Mouse (Mus musculus) thymus, postnatal 0 days (tissue): ENCODE results near the gene Ddx46. TPM values are rescaled to one million over a fixed set of nuclear protein-coding genes. Genes with fewer than 3 reads are reported as not detected.
A peak's percentile ranks its signal among the peaks of the same experiment; 100 is the strongest.
"Not testable (repeated sequence)": the region's sequence is repeated elsewhere in the genome, so short reads cannot be mapped to it uniquely, and the experiment has no call there.

ENCODE experiments used
- DNase-seq: peaks from one replicate; pipeline ENCODE4 v3.0.0-alpha.2; 2015; ENCODE audit warnings: low spot score
- polyA plus RNA-seq: library from polyadenylated mRNA; unstranded; fragments of >200 nt; fragmentation: Nextera tagmentation; extraction: Ambion mirVana; gene quantifications from 2 replicates; pipeline ENCODE4 v1.2.1, GENCODE M21; 2015

The Ddx46 gene
- polyA plus RNA-seq, 1 experiment from 2014 or later = 39.1 TPM

DNA sequence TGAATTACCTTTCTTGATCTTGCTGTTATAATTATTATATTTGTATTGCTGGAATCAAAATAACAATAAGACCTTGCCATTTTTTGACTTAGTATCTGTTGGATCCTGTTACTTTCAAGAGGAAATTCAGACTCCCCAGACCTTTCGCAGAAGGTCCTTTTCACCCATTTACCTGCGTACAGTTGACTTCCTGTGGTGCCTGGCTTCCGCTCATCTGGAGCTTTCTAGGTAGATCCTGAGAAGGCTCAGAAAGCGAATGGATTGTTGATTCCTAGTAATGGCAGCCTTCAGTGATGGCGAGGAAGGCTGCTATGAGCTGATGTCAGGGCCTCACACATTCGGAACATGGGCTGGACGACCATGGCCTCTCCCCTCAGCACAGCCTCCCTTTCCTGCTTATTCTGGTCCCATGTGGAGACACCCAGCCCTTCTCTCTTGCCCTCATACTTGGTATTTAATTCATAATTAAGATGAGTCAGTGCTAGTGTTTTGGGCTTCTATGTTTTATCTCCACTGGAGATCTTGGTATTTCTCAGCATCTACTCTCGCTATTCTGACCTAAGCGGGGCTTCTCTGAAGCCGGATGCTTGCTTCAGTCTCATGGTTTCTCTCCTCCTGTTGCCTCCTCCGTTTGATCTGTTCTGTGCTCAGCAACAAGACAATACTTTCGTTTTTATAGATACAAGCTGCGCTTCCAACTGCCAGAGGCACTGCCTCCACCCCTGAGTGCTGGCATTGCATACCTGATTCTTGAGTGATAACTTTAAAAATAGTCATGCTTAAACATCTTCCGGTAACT is 1.6 kb downstream of the Ddx46 start:
- no peak for DNase-seq

DNA sequence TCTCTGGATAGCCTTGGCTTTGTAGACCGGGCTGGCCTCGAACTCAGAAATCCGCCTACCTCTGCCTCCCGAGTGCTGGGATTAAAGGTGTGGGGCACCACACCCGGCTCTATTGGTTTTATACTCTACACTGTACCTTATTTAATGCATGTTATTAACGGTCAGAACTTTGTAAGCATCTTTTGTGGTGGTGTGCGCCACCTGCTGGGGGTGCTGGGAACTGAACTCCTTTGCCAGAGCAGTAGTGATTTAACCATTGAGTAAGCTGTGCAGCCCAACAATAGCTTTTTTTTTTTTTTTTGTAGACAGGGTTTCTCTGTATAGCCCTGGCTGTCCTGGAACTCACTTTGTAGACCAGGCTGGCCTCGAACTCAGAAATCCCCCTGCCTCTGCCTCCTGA is 5.7 kb downstream of the Ddx46 start:
- peak; percentile 68 for DNase-seq

DNA sequence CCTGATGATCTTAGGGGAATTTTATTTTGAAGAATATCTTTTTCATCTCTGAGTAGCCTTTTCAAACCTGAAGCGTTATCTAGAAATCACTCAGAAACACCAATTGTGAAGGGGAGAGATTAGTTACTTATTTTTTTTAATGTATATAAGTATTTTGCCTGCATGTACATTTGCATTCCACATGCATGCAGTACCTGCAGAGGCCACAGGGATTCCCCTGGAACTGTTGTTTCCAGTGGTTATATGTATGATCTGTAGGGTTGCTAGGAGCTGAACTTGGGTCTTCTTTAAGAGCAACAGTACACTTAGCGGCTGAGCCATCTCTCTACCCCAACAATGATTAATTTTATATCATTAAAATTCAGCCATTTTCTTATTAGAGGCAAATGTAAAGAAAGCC is 9.7 kb downstream of the Ddx46 start:
- peak; percentile 62 for DNase-seq

DNA sequence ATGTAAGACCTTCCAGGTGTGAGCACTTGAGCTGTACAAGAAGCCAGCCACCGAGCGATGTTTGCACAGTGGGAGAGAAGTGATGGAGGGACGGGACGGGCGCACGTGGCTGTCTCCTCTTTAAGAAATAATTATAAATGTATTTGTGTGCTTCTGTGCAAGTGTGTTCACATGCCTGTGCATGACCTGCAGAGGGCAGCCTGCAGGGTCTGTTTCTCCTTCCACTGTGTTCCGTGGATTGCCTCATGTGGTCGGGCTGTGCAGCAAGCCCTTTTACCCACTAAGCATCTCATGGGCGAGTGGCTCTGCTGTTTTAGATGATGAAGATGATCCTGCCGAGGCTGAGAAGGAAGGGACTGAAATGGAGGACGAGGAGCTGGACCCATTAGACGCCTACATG is 15.3 kb downstream of the Ddx46 start:
- DNase-seq = no peak

DNA sequence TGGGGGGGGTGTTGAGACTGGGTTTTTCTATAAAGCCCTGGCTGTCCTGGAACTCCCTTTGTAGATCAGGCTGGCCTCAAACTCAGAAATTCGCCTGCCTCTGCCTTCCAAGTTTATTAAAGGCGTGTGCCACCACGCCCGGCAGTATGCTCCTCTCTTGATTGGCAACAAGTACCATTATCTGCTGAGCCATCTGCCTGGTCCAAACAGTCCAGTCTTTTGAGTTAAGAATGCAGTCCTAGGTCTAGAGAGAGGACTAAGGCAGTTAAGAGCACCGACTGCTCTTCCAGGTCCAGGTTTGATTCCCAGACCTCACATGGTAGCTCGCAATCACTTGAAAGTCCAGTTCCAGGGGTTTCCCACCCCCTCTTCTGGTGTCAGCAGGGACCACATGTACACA is 16.2 kb downstream of the Ddx46 start:
- no peak for DNase-seq

DNA sequence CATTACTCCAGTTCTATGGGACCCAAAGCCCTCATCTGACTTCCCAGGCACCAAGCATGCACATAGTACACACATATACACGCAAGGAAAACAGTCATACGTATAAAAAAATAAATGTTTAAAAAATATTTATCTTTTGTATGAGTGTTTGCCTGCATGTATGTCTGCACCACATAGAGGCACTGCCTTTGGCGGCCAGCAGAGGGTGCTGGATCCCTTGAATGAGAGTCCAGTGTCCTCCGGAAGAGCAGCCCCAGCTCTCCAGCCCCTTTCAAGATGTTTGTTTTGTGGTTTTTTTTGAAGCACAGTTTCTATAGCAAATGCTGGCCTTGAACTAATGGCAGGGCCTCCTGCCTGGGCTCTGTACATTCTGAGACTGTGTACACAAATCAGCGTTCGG is 33.7 kb downstream of the Ddx46 start:
- peak; percentile 46 for DNase-seq

DNA sequence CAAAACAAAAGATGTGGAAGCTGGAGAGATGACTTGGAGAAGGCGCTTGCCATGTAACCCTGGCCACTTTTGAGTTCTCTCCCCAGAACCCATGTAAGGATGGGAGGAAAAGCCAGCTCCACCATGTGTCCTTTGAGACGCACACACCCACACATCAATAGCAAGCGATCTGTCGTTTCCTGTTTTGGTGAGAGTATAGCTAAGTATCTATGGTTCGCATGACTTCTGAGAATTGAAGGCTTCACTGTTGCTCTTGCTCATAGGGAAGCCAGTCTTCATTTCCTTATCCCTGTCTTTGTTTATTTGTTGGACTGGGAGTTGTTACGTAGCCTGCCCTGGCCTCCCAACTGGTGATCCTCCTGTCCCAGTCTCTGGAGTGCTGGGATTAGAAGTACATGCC is 37.9 kb downstream of the Ddx46 start:
- DNase-seq = no peak

DNA sequence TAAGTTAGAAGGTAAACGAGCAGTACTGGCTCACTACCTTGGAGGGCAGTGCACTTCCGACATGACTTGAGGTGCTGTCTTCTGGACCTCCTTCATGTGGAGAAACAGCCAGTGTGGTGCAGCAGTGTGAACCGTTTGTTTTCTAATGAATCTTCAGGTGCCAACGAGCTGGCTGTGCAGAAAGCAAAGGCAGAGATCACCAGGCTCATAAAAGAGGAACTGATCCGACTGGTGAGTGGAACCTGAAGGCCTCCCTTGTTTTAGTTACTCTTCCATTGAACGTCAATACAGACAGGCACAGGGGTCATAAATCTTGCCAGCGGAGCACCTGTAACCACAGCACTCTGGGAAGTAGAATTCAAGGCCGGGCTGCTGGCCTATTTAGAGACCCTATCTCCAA is 42.5 kb downstream of the Ddx46 start:
- DNase-seq = no peak

DNA sequence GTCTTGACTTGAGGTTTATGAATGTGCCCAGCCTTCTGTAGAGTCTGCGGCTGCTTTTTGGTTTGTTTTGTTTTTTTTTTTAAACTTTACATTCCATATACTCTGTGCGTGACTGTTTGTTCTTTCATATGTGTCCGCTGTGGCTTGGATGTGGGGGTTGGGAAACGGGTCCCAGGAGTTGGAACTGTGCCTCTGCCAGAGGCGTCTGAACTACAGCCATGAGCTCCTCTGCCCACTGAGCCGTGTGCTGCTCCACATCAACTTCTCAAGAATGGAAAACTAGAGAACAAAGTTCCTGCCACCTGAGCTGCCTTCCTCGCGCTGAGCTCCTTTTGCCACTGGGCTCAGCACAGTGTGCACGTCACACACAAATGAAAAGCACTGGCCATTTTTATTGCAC is 47.4 kb downstream of the Ddx46 start:
- DNase-seq = no peak

DNA sequence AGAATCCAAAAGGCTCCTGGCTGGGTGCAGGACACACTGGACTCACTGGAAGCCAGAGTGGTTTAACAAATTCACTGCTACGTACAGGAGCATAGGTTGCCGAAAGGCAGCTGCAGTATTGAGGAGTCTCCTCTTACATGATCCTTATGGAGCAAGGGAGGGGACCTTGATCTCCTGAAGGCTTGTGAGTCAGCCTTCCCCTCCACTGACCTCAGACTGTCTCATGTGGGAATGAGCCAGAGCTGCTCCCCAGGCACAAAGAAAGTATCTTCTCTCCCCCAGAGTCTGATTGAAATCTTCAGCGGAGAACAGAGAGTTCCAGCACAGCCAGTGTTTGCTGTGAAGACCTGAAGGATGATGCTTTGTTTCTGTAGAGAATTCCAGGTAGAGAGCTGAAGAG is 48.8 kb downstream of the Ddx46 start:
- no peak for DNase-seq

DNA sequence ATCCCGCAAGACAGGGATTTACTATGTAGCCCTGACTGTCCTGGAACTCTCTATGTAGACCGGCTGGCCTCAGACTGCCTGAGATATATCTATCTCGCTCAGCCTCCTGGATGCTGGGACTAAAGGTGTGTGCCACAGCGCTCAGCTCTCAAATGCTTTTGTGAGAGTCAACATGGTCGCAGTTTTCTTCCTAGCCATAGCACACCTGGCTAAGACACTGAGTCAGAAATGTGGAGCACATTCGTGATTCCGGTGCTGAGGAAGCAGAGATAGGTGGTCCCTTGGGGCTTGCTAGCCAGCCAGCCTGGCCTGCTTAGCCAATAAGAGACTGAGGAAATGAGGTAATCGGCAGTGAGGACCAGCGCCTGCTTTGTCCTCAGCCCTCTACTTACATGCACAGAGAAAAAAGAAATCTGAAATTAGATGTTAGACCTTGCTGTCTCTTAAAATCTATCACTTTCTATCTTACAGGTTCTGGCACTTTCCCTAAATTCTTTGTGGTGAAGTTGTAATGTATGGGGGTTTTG is 51.3 kb downstream of the Ddx46 start:
- no peak for DNase-seq

DNA sequence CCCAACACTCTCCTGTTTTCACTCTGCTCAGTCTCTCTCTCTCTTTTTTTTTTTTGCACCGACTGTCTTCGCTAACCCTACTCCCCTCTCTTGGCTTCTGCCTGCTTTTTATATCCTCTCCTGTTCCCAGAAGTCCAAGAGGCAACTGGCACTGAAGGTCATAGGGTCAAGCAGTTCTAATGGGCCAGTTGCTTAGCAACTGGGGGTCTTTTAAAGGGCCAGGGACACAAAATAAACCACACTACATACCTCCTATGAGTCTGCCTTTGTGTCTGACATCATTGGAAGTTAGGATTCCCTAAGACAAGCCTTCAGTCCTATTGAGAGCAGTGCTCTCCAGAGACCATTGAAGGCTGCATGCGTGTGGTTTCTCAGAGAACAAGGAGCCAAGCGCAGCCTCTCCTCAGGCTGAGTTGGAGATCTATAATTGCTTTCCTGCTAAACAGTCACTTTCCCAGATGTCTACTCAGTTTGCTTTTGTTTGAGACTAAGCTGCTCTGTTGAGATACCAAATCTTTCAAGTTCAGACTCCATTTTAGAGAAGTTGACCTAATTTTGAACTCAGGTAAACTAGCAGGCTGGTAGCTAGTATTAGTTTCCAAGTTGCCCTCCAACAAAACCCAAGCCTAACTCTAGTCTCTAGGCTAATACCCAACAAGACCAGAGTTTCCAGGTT is 53.2 kb downstream of the Ddx46 start:
- no peak for DNase-seq

DNA sequence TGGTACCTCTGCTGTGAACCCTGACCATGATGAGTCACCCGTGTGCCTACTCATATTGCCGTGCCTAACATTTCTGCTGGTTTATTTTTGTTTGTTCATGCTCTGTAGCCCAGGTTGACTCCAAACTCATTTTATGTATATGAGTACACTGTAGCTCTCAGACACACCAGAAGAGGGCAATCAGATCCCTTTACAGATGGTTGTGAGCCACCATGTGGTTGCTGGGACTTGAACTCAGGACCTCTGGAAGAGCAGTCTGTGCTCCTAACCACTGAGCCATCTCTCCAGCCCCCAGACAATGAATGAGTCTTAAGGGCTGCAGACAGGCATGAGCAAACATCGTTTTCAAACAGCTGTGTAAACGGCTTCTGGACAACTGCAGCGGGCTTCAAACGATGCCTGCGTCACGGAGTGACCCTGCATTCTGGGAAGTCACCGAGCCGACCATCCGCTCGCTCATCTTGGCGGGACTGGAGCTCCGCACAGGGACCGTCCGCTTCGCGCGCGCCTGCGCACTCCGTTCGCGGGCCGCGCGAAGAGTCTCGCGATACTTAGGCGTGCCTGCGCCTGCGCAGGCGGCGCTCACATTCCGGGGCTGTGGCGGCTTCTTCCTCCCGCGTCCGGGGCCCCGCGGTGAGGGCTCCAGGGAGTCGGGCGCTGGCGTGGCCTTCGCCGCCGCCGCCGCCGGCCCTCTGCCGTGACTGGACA is 57.9 kb downstream of the Ddx46 start, which contains the start of gene B230219D22Rik:
Gene B230219D22Rik (plus strand): TSS at position 590 of the 708 bp plus-strand sequence.
- peak; percentile 95 for DNase-seq

DNA sequence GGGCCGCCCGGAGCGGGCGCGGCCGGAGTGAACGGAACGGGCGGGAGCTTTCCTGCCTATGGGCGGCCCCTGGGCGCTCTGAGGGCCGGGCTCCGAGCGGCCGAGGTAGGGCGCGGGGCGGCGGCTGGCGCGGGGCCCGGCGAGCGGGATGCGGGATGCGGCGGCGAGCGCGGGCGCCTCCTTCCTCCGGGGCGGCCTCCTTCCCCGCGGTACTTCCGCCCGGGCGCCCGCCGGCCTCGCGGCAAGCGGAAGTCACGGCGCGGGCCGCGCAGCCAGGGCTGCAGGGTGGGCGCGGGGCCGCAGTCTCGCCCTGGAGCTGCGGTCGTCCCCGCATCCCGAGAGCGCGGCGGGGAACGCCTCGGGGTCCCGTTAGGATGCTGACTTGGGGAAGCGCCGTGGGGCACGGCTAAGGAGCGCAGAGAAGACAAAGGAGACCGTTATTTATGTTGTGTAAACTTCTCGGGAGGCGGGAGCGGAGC is 58.5 kb downstream of the Ddx46 start:
- DNase-seq = peak; percentile 74

DNA sequence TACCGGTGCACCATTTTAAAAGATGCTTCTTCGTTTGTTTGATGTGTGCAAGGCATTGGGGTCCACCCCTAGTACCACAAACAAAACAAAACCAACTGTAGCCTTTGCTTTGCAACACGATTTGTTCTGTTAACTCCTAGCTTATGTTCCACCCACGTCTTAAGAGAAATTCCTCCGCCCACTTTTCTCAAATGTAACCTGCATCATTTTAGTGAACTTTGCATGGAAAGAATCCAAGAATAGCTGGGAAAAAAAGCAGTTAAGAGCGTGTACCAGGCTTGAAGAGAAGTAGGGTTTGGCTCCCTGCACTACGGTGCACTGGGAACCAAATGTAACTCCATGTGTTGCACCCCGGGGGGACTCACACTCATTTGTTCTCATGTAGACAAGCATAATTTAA is 59.3 kb downstream of the Ddx46 start:
- peak; percentile 38 for DNase-seq

DNA sequence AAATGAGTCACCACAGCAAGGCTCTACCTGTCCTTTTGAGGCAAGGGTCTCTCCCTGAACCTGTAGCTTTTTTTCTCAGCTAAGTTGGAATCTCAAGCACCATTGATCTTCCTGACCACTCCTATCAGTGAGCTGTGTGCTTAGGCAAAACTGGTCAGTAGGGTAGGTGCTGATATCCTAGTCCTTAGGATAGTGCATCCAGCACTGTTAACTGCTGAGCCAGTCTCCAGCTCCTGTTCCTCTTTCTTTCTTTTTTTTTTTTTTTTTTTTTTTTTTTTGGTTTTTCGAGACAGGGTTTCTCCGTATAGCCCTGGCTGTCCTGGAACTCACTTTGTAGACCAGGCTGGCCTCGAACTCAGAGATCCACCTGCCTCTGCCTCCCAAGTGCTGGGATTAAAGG is 61.2 kb downstream of the Ddx46 start:
- not testable (repeated sequence) for DNase-seq

DNA sequence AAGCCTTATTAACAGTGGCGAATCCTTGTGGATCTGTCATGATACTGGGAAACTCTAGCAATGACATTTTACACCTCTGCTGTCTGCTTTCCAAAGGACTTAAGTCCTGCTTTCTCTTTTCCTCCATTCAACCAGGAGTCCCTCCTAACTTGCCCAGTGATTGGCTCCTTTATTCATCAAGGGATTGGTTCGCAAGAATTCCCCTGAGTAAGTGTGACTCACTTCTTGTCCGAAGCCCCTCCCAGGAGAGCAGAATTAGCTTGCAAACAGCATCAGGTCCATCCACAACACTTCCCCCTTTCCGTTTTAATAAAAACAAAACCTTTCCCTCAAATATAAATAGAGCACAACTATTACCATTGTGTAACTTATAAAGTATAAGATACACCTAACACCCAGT is 69.5 kb downstream of the Ddx46 start:
- no peak for DNase-seq

DNA sequence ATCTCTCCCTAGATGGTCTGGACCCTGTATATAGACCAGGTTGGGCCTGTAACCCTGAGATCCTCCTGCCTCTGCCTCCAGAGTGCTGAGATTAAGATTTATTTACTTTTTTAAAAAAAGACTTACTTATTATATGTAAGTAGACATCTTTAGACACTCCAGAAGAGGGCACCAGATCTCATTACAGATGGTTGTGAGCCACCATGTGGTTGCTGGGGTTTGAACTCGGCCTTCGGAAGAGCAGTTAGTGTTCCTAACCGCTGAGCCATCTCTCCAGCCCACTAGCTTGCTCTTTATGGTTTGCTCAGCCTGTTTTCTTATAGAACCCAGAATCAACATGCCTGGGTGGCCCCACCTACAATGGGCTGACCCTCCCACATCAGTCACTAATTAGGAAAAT is 78.0 kb downstream of the Ddx46 start:
- DNase-seq = no peak

DNA sequence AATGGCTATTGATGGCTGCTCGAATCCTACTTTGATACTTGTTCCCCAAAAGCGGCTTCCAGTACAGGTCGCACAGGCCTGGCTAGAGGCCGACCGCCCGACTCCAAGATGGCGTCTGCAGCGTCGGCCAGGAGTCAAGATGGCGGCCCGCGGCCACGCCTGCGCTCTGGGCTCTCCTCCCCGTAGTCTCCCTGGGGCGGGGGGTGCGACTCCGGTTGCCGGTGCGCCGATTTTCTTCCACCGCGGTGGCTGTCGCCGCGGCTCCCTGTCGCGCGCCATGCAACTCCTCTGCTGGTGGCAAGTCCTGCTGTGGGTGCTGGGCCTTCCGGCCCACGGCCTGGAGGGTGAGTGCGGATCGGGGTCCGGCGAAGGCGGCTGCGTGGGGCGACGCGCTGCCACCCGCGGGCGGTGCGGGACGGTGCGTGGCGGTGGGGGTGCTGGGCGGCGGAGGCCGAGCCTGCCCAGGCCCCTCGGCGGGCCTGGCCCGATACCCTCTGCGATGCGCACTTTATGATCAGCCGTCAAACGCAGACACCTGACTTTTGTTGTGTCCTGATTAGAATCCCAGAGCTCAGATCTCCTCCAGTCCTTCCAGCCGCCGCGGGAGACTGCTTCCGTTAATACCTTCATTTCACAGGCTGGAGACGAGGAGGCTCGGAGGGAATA is 79.8 kb downstream of the Ddx46 start, which contains the start of gene Txndc15:
Gene Txndc15 (plus strand): TSS at position 150 of the 666 bp plus-strand sequence.
- DNase-seq = peak; percentile 87

DNA sequence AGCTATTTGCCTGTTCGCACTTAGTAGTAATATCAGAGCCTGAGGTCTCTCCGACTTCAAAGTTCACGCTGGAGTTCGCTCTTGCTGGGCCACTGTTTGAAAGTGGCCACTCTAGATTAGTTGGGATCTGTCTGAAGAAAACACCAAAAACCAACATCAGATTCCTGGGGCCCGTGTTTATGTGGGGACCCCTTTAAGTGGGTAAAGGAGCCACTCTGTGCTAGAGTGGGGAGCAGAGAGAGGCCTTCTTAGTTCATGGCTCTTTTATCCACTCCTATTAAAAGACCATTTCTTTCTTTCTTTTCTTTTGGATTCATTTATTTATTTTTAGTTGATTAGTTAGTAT is 80.3 kb downstream of the Ddx46 start:
- DNase-seq = no peak

DNA sequence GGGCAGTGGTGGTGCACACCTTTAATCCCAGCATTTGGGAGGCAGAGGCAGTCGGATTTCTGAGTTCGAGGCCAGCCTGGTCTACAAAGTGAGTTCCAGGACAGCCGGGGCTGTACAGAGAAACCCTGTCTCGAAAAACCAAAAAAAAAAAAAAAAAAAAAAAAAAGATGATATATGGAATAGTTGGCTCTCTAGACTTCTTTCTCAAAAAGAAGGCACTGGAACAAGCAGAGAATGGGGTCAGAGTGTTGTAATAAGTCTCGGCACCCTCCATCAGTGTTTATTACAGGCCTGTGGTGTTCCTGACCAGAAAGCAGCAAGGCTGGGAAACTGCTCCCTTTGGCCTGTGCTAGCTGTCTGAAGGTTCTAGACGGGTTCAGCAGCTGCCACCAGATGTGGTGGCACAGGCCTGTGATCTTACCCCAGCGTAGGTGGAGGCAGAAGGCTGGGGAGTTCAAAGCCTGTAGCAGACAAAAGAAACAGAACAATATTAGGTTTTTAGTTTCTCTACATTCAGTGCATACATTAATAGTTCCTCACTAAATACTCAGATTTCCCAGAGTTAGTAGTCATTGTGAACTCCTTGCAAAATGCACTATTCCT is 81.2 kb downstream of the Ddx46 start:
- DNase-seq = peak; percentile 67
